Mouse (Mus musculus) CH12.LX (cell line): Measurements from ENCODE around the gene Swsap1.

Source experiments
- E2F4 ChIP-seq: IDR thresholded peaks from 2 replicates; pipeline ENCODE4 v1.6.1; 2011; ENCODE audit warnings: low read depth, low read length, improper control_type of control experiment; ENCODE audit not compliant: insufficient replicate concordance
- POLR2A ChIP-seq: IDR thresholded peaks from 2 replicates; pipeline ENCODE4 v1.6.1; 2011; ENCODE audit warnings: low read depth, mild to moderate bottlenecking, improper control_type of control experiment, low read length
- RAD21 ChIP-seq: IDR thresholded peaks from 2 replicates; pipeline ENCODE4 v1.6.1; 2011; ENCODE audit warnings: low read depth, mild to moderate bottlenecking, low read length, improper control_type of control experiment, moderate library complexity
- USF1 ChIP-seq: IDR thresholded peaks from 2 replicates; pipeline ENCODE4 v1.6.1; 2014; ENCODE audit warnings: low read depth, mild to moderate bottlenecking, inconsistent platforms, low read length, improper control_type of control experiment

- TF ChIP-seq POLR2A (peak; percentile 84), RAD21 (no peak), E2F4 (no peak), USF1 (no peak)
Observed at GRCm38 (mm10) chr9:21955570-21956281, at the start of gene Swsap1.
